Mouse (Mus musculus): ENCODE data around the gene Mogs.
A peak's percentile ranks its signal among the peaks of the same experiment; 100 is the strongest.

Mogs gene

DNA sequence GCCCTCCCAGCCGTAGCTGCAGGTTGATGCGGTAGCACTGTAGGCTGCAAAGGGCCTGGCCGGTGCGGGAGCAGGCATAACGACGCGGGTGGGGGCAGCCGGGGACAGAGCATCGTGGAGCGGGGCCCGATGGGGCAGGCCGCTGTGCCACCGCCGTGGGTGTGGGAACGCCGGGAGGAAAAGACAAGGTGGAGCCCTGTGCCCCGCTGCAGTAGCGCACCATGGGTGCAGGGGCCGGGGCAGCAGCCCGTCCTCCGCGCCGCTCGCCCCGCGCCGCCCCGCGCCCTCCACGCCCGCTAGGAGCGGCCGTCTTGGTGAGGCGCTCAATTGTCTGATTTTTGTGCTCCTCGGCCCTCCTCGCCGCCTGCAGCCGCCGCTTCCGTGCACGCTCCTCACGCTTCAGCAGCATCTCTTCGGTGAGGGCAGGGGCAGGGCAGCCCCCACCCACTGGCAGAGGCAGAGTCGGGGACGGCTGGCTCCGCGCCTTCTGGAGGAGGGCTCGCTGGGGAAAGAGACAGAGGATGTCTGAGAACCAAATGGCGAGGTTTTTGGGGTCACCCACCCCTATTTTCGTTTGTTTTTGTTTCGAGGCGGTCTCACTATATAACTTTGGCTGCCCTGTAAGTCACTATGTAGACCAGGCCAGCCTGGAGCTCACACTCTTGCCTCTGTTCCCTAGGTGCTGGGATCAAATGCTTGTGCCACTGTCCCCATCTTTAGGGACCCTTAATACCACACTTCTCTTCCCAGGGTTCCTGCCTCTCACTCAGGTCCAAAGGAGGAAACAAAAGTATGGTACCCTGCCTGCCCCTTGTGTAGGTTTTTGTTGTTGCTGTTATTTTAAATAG is 6.8 kb downstream of the Mogs start:
- peak in 1 of 2 experiments; percentile 37 for DNase-seq (ENCODE audit: low spot score in 2 of 2)

- no peak for DNase-seq (ENCODE audit: low spot score in 2 of 2)
These were observed 7.7 kb downstream of the Mogs start for GRCm38 (mm10) chr6:83122961-83123360.

GRCm38 (mm10) chr6:83124851-83125312 is 9.6 kb downstream of the Mogs start:
- DNase-seq (ENCODE audit: low spot score in 2 of 2): peak; percentile 84 to 91

- DNase-seq (ENCODE audit: low spot score in 2 of 2): no peak
These were observed 10.0 kb downstream of the Mogs start, which contains the start of gene Ino80b for GRCm38 (mm10) chr6:83125331-83125730. Ino80b (minus strand) TSS chr6:83125431.

DNA sequence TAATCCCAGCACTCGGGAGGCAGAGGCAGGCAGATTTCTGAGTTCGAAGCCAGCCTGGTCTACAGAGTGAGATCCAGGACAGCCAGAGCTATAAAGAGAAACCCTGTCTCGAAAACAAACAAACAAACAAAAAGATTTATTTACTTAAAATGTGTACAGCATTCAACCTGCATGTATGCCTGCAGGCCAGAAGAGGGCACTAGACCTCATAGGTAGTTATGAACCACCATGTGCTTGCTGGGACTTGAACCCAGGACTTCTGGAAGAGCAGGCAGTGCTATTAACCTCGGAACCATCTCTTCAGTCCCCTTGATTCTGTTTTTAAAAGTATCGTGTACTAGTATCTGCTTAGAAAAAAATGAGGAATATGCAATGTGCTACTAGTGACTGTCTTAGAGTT is 12.1 kb downstream of the Mogs start:
- DNase-seq (ENCODE audit: low spot score in 2 of 2): no peak

GRCm38 (mm10) chr6:83131469-83132034 is 16.3 kb downstream of the Mogs start:
- DNase-seq (ENCODE audit: low spot score in 2 of 2): no peak

DNA sequence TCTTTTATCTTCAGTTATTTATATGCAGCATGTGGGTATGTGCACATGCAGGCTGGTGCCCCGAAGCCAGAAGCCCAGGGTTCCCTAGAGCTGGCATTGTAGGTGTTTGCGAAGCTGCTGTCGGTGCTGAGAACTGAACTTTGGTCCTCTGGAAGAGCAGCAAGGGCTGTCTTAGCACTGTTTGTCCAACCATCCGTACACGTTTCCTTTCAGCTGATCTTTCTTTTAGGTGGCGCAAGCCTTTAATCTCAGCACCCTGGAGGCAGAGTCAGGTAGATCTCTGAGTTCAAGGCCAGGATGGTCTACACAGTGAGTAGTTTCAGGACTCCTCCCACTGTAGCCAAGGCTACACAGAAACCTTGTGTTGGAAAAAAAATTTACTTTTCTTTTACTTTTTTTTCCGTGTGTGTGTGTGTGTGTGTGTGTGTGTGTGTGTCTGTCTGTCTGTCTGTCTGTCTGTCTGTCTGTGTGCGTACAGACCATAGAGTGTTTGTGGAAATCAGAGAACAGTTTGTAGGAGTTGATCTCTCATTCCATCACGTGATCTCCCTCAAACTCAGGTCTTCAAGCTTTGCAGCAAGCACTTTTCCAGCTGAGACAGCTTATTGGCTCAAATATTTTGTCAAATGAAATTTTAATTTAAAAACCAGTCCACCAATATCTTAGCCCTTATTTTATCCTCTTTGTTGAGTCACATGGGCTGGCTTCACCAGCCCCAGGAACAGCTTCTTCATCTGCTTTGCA is 17.1 kb downstream of the Mogs start:
- DNase-seq (ENCODE audit: low spot score in 2 of 2): no peak

- no peak for DNase-seq (ENCODE audit: low spot score in 2 of 2)
These were observed 18.9 kb downstream of the Mogs start for GRCm38 (mm10) chr6:83134226-83134625.

- no peak for DNase-seq (ENCODE audit: low spot score in 2 of 2)
These were observed 19.7 kb downstream of the Mogs start, which contains the start of gene Rtkn for GRCm38 (mm10) chr6:83134951-83135513. Rtkn (plus strand) TSS chr6:83135463.

GRCm38 (mm10) chr6:83135571-83136161 is 20.4 kb downstream of the Mogs start:
- DNase-seq (ENCODE audit: low spot score in 2 of 2): no peak

DNA sequence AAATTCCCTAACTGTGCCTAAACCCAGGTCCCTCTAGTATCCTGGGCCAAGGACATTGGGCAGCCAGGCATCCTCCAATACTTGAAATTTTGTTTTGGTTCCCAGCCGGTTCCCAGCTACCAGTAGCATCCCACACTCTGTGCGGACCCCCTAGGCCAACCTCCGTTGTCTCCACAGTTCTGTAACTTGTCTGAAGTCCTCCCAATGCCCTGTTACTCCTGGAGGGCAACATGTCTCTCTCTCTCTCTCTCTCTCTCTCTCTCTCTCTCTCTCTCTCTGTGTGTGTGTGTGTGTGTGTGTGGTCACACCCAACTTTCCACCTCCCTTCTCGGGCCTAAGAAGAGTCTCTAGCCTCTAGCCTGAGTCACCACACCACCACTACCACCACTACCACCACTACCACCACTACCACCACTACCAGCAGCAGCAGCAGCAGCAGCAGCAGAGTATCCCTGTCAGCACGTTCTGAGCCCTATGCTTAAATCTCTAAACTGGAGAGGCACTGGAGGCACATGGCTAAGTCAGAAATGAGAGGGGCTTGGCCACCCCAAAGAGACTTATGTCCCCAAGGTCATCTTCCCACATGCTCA is 21.1 kb downstream of the Mogs start:
- DNase-seq (ENCODE audit: low spot score in 2 of 2): no peak

GRCm38 (mm10) chr6:83136881-83137575 is 21.7 kb downstream of the Mogs start:
- DNase-seq (ENCODE audit: low spot score in 2 of 2): peak; percentile 71 to 80

DNA sequence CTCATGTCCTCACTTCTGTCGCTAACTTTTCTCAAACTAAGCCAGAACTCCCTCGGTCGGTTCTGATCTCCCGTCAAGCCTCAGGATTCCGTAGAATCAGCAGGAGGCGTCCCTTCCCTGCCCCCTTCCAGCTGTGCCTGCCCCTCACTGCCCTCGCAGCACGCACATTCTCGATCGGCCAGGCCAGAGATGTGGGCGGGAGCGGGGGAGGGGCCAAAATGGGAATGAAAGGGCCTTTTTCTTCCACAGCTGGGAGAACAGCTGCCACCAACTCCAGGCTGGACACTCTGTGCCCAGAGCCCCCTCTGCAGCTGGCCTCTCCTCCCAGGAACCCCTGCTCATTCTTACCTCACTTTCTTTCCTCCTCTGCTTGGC is 22.3 kb downstream of the Mogs start:
- no peak for DNase-seq (ENCODE audit: low spot score in 2 of 2)

GRCm38 (mm10) chr6:83138056-83138455 is 22.8 kb downstream of the Mogs start:
- no peak for DNase-seq (ENCODE audit: low spot score in 2 of 2)

DNA sequence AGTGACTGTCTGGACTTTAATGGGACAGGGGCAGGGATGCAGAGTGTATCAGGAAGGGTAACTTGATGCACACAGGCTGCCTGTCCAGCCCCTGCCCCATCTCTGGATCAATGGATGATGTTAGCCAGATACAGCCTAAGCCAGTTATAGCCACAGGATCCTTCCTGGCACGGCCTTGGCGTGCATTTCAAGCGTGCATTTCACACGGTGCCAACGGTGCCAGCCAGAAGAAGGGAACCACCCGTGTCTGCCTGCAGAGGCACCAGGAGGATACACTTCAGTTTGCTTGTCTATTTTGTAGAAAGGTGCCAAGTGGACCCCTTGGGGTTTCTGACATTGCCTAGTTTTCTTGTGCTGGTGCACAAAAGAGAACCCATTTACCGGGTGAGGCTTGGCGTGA is 24.7 kb downstream of the Mogs start:
- no peak for DNase-seq (ENCODE audit: low spot score in 2 of 2)

DNA sequence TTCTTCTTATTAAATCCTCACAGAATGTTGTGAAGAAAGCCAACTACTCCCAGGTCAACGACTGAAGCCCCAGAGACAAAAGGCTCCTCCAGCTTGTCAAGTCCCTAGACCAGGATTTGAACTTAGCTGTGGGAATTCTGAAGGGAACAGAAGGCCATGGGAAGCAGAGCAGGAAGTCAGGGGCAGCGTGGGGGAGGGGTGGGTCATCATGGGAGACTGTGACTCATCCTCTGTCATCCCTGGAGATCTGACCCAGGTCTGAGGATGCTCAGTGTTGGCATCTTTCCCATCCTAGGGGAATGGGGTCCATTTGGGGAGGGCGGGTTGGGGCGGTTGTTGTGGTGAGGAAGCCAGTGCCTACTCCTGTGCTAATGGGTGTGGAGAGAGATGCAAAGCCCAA is 26.3 kb downstream of the Mogs start:
- DNase-seq (ENCODE audit: low spot score in 2 of 2): no peak

GRCm38 (mm10) chr6:83142211-83142731 is 27.0 kb downstream of the Mogs start:
- no peak for DNase-seq (ENCODE audit: low spot score in 2 of 2)

DNA sequence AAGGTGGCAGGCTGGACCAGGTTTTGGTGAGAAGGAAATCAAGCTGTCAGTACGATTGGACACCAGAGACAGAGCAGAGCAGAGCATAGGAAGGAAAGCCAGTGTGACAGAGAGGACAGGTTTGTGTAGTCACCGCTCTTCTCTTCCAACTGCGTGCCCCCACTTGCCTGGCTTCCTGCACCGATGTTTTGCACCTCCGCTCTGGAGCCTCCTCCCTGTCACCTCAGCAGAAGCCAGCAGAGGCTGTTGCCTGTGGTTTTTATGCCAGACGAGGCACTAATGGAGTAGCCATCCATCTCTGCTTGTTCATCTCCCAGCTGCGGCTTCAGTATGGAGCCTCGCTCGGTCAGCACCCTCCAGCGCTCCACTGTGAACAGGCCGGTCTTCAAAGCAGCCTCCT is 27.6 kb downstream of the Mogs start:
- no peak for DNase-seq (ENCODE audit: low spot score in 2 of 2)

DNA sequence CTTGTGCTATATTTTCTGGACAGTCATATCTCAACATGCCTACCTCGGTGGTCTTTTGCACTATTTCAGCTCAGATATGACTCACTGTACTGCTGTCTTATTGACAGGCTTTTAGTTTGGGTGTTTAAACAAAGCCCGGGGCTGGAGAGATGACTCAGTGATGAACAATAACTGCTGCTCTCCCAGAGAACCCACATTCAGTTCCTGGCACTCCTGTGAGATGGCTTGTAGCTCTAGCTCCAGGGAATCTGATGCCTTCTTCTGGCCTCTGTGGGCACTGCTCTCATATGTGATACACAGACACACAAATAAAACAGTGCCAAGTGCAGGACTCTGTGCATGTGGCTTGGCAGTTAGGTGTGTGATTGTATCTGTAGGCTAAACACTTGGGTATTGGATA is 29.9 kb downstream of the Mogs start:
- DNase-seq (ENCODE audit: low spot score in 2 of 2): no peak

DNA sequence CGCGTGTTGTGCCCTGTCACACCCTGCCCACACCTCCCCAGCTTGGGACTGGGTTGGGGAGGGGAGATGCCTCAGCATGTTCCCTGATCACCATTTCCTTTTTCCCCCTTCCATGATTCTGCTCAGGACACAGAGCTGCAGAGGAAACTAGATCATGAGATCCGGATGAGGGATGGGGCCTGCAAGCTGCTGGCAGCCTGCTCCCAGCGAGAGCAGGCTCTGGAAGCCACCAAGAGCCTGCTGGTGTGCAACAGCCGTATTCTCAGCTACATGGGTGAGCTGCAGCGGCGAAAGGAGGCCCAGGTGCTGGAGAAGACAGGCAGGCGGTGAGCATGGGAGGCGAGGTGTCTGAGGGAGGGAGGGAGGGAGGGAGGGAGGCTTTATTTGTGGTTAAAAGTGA is 30.5 kb downstream of the Mogs start:
- DNase-seq (ENCODE audit: low spot score in 2 of 2): no peak

DNA sequence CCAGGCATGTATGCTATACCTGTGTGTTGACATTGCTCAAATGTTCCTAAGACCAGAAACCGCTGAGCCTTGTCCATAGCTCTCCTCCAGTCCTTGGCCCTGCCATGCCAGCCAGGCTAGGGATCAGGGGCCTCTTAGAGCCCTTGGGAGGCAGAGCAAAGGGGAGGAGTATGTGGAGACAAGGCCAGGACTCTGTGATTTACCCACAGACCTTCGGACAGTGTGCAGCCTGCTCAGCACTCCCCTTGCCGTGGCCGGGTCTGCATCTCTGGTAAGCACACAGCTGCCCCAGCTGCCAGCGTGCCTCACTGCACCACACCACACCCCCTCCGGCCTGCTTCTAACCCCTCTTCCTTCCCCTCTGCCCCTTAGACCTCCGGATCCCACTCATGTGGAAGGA is 32.0 kb downstream of the Mogs start:
- DNase-seq (ENCODE audit: low spot score in 2 of 2): no peak
